Mouse (Mus musculus): Measurements from ENCODE around the gene Stn1.

Stn1 gene

GRCm38 (mm10) chr19:47510473-47511293, 26.6 kb downstream of the Stn1 start:
- no peak for DNase-seq (ENCODE audit: low read depth, low spot score)

- DNase-seq (ENCODE audit: low read depth, low spot score): no peak
These were observed 27.2 kb downstream of the Stn1 start for GRCm38 (mm10) chr19:47510135-47510472.

GRCm38 (mm10) chr19:47508771-47509281, 28.5 kb downstream of the Stn1 start:
- DNase-seq (ENCODE audit: low read depth, low spot score): no peak

GRCm38 (mm10) chr19:47508191-47508590, 29.1 kb downstream of the Stn1 start:
- no peak for DNase-seq (ENCODE audit: low read depth, low spot score)

- no peak for DNase-seq (ENCODE audit: low read depth, low spot score)
These were observed 29.9 kb downstream of the Stn1 start for GRCm38 (mm10) chr19:47507128-47508121.

- DNase-seq (ENCODE audit: low read depth, low spot score): no peak
These were observed 33.7 kb downstream of the Stn1 start for GRCm38 (mm10) chr19:47503625-47504024.

- DNase-seq (ENCODE audit: low read depth, low spot score): no peak
These were observed 34.7 kb downstream of the Stn1 start for GRCm38 (mm10) chr19:47502563-47502962.

GRCm38 (mm10) chr19:47500389-47501011, 36.8 kb downstream of the Stn1 start:
- DNase-seq (ENCODE audit: low read depth, low spot score): no peak

- DNase-seq (ENCODE audit: low read depth, low spot score): no peak
These were observed 37.5 kb downstream of the Stn1 start for GRCm38 (mm10) chr19:47499841-47500240.

- DNase-seq (ENCODE audit: low read depth, low spot score): no peak
These were observed 38.4 kb downstream of the Stn1 start for GRCm38 (mm10) chr19:47498942-47499341.

GRCm38 (mm10) chr19:47497736-47498135, 39.6 kb downstream of the Stn1 start:
- no peak for DNase-seq (ENCODE audit: low read depth, low spot score)

- no peak for DNase-seq (ENCODE audit: low read depth, low spot score)
These were observed 40.0 kb downstream of the Stn1 start for GRCm38 (mm10) chr19:47497313-47497712.

GRCm38 (mm10) chr19:47493017-47493997, 44.0 kb downstream of the Stn1 start:
- DNase-seq (ENCODE audit: low read depth, low spot score): no peak

GRCm38 (mm10) chr19:47492422-47492821, 44.9 kb downstream of the Stn1 start:
- no peak for DNase-seq (ENCODE audit: low read depth, low spot score)

- no peak for DNase-seq (ENCODE audit: low read depth, low spot score)
These were observed 45.5 kb downstream of the Stn1 start for GRCm38 (mm10) chr19:47491853-47492252.

- DNase-seq (ENCODE audit: low read depth, low spot score): no peak
These were observed 48.1 kb downstream of the Stn1 start for GRCm38 (mm10) chr19:47489233-47489632.

GRCm38 (mm10) chr19:47488250-47488649, 49.1 kb downstream of the Stn1 start:
- no peak for DNase-seq (ENCODE audit: low read depth, low spot score)

- DNase-seq (ENCODE audit: low read depth, low spot score): no peak
These were observed 49.7 kb downstream of the Stn1 start for GRCm38 (mm10) chr19:47487572-47487971.

- DNase-seq (ENCODE audit: low read depth, low spot score): no peak
These were observed 51.2 kb downstream of the Stn1 start for GRCm38 (mm10) chr19:47485997-47486566.

GRCm38 (mm10) chr19:47484110-47484509, 53.2 kb downstream of the Stn1 start:
- DNase-seq (ENCODE audit: low read depth, low spot score): no peak
